Mouse (Mus musculus): ENCODE measurements at regions not wholly inside any gene's neighbourhood (a gene's known extent, or its start where the extent isn't known, plus 50 kb on each side); places are given as distances from the start of the nearest gene placed in this dataset.

GRCm38 (mm10) chr17:65105622-65106021 is 269.8 kb upstream of the 4930583I09Rik start:
- no peaks in the 10 kb centered on the region for H3K4me1 ChIP-seq
- ATAC-seq (ENCODE audit: insufficient read depth, low FRiP score, low read depth) = no peak

DNA sequence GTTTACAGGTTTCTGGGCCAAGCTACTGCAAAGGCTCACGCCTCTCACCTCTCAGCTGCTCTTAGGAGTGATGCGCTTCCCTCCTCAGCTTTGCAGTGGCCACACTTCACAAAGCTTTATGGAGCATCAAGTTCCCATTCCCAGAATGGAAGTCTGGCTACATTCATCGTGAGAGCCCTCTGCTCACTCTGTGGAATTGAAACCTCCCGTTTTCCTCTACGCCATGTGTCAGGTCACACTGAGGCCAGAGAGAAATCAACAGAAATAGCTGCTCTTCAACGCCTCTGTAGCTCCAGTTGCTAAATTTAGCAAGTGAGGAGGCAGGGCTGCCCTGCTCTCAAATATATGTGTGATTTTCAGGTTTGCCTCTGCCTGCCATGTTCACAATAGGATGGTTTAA is 265.3 kb upstream of the 4930583I09Rik start:
- Histone ChIP-seq H3K9me3 (no peaks in the 10 kb centered on the region), H3K4me1 (no peaks in the 10 kb centered on the region), H3K27me3 (replicated peaks) (no peaks in the 10 kb centered on the region), H3K36me3 (no peaks in the 10 kb centered on the region), H3K9ac (no peak overlapping the region), H3K4me2 (no peak overlapping the region), H3K4me3 (replicated peaks) (no peak overlapping the region), H3K27ac (no peak overlapping the region)
- 54% methylated on average over 6 of the region's 6 CpGs for WGBS
- ATAC-seq (ENCODE audit: insufficient read depth, low FRiP score, low read depth) = no peak

More at GRCm38 (mm10) chr17:65105622-65106021, 269.8 kb upstream of the 4930583I09Rik start:
- no peak overlapping the region for H3K9ac ChIP-seq
- no peaks in the 10 kb centered on the region for H3K36me3 ChIP-seq
- no peaks in the 10 kb centered on the region for H3K9me3 ChIP-seq
- H3K27me3 ChIP-seq (replicated peaks) = no peaks in the 10 kb centered on the region
- H3K27ac ChIP-seq = no peak overlapping the region
- WGBS = 90% methylated on average over 2 of the region's 2 CpGs
- H3K4me2 ChIP-seq = no peak overlapping the region
- no peak overlapping the region for H3K4me3 ChIP-seq (replicated peaks)

DNA sequence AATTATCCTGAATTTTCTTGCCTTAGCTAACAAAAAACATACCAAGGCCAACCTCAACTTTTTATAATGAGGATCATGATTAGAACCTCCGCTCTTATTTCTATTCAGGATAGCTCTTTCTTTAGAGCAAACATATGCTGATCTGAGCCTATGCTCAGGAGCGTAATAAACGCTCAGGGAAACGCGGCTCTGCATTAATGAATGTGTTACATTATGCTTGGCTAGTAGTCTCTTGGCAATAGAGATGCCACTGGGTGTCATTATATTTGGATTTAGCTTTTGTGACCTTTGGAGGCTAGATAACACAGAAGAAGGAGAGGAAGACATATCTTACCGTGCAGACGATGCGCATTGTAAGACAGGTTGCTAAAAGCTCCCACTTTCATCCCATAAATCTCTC is 246.4 kb upstream of the 4930583I09Rik start:
- 86% methylated on average over 8 of the region's 8 CpGs for WGBS
- H3K27me3 ChIP-seq (replicated peaks) = no peaks in the 10 kb centered on the region

GRCm38 (mm10) chr17:65081779-65082086 is 245.9 kb upstream of the 4930583I09Rik start:
- no peak overlapping the region for H3K4me3 ChIP-seq (replicated peaks)
- no peak overlapping the region for H3K27ac ChIP-seq
- no peaks in the 10 kb centered on the region for H3K27me3 ChIP-seq (replicated peaks)
- 86% methylated on average over 2 of the region's 2 CpGs for WGBS
- H3K36me3 ChIP-seq = no peaks in the 10 kb centered on the region
- H3K4me1 ChIP-seq = no peaks in the 10 kb centered on the region
- no peak for ATAC-seq (ENCODE audit: insufficient read depth, low FRiP score, low read depth)
- H3K9ac ChIP-seq = no peak overlapping the region
- H3K4me2 ChIP-seq = no peak overlapping the region
- H3K9me3 ChIP-seq = no peaks in the 10 kb centered on the region

More for the DNA sequence above, 246.4 kb upstream of the 4930583I09Rik start:
- Histone ChIP-seq H3K27ac (no peak overlapping the region), H3K4me3 (replicated peaks) (no peak overlapping the region), H3K4me2 (no peak overlapping the region), H3K9me3 (no peaks in the 10 kb centered on the region), H3K4me1 (no peaks in the 10 kb centered on the region), H3K9ac (no peak overlapping the region), H3K36me3 (no peaks in the 10 kb centered on the region)
- no peak for ATAC-seq (ENCODE audit: insufficient read depth, low FRiP score, low read depth)

DNA sequence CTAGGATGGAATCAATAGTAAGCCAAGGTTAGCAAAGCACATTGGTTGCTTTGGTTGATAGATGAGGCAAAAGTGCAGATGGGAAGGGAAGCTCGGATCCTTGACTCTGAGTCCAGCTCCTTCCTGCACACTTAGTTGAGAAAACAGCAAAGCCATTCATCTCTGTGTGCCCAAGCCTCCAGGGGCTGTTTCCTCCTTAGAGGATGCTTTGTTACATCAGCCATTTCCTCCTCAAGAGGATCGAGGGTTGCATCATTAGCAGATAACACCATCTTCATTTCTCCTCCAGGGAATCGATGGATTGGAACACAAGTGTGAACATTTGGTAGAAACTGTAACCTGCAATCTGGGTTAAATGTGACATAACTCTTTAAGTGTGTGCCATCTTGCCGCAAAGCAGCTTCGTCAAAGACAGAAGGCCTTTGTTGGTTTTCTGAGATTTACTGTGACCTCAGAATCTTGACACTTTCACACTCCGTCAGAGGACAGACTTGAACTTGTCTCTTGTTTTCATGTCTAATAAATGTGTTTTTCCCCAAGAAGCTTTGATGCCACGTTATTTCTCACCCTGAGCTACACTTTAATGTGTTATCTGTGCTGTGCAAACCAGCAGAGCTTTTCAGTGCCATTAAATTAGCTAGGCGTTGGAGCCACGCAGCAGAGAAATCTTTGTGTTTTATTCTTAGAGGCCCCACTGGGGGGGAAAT is 245.4 kb upstream of the 4930583I09Rik start:
- Histone ChIP-seq H3K27me3 (replicated peaks) (no peaks in the 10 kb centered on the region), H3K4me2 (no peak overlapping the region), H3K27ac (no peak overlapping the region), H3K4me1 (no peaks in the 10 kb centered on the region), H3K9me3 (no peaks in the 10 kb centered on the region), H3K4me3 (replicated peaks) (no peak overlapping the region), H3K36me3 (no peaks in the 10 kb centered on the region), H3K9ac (no peak overlapping the region)
- ATAC-seq (ENCODE audit: insufficient read depth, low FRiP score, low read depth) = no peak
- WGBS = 68% methylated on average over 9 of the region's 9 CpGs

DNA sequence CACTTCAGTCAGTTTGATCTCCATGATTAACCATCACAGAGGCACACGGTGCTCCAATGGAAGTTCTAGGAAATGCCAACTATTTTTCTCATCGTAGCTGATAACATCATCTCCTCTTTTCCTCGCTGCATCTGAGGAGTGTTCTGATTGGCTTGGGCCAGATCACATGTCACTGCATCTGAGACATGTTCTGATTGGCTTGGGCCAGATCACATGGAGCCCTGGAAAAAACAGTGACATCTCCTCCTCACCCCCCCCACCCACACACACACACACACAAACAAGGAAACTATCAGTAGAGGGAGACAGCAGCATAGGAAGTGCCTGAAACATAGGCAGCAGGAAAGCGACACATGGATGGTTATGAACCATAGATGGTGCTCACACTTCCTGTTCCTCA is 239.0 kb upstream of the 4930583I09Rik start:
- Histone ChIP-seq H3K4me1 (no peaks in the 10 kb centered on the region), H3K9ac (no peak overlapping the region), H3K9me3 (no peaks in the 10 kb centered on the region), H3K27me3 (replicated peaks) (no peaks in the 10 kb centered on the region), H3K27ac (no peak overlapping the region), H3K36me3 (no peaks in the 10 kb centered on the region), H3K4me2 (no peak overlapping the region), H3K4me3 (replicated peaks) (no peak overlapping the region)
- ATAC-seq (ENCODE audit: insufficient read depth, low FRiP score, low read depth) = no peak
- 88% methylated on average over 4 of the region's 4 CpGs for WGBS

DNA sequence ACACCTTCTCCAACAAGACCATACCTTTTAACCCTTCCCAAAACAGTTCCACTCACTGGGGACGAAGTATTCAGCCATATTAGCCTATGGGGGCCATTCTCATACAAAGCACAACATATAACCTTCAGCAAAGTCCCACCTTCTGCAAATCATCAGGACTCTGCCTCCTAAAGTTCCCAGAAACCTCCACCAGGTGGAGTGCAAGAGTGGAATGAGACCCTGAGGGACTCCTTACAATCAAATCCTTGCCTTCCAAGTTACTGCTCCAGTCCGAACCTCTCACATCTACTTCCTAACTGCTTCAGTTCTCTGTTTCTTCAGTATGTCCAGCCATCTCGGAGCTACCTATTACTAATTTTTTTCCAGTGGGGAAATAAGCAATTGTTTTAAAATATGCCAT is 235.2 kb upstream of the 4930583I09Rik start:
- Histone ChIP-seq H3K36me3 (no peaks in the 10 kb centered on the region), H3K27me3 (replicated peaks) (no peaks in the 10 kb centered on the region), H3K27ac (no peak overlapping the region), H3K4me1 (no peaks in the 10 kb centered on the region), H3K9ac (no peak overlapping the region), H3K9me3 (no peaks in the 10 kb centered on the region), H3K4me3 (replicated peaks) (no peak overlapping the region), H3K4me2 (no peak overlapping the region)
- no peak for ATAC-seq (ENCODE audit: insufficient read depth, low FRiP score, low read depth)
- WGBS = 53% methylated on average over 3 of the region's 3 CpGs

GRCm38 (mm10) chr17:65066135-65066534 is 230.3 kb upstream of the 4930583I09Rik start:
- no peaks in the 10 kb centered on the region for H3K9me3 ChIP-seq
- H3K36me3 ChIP-seq = no peaks in the 10 kb centered on the region
- H3K4me1 ChIP-seq = no peaks in the 10 kb centered on the region
- no peak for ATAC-seq (ENCODE audit: insufficient read depth, low FRiP score, low read depth)
- H3K4me2 ChIP-seq = no peak overlapping the region
- no peak overlapping the region for H3K9ac ChIP-seq
- no peaks in the 10 kb centered on the region for H3K27me3 ChIP-seq (replicated peaks)
- 79% methylated on average over 3 of the region's 3 CpGs for WGBS
- H3K27ac ChIP-seq = no peak overlapping the region
- no peak overlapping the region for H3K4me3 ChIP-seq (replicated peaks)

DNA sequence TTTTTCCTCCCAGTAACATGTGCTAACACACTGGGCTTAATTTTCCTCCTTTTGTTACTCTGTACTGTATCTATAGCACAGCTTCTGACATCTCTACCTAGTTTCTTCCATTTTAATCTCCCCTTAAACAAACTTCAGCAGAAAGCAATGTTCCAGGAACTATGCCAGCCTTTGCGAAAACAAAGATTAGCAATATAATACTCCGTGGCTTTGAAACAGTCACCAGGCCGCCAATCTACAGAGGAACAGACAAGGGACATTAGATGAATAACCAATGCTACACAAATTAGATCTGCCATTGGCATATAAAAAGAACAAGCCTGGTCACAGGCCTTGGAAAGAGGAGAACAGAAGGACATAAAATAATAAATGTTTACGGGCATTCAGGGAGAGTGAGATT is 220.2 kb upstream of the 4930583I09Rik start:
- no peak for ATAC-seq (ENCODE audit: insufficient read depth, low FRiP score, low read depth)
- H3K36me3 ChIP-seq = no peaks in the 10 kb centered on the region
- no peak overlapping the region for H3K4me3 ChIP-seq (replicated peaks)
- H3K9ac ChIP-seq = no peak overlapping the region
- H3K27me3 ChIP-seq (replicated peaks) = no peaks in the 10 kb centered on the region
- 66% methylated on average over 4 of the region's 4 CpGs for WGBS
- no peak overlapping the region for H3K27ac ChIP-seq
- H3K9me3 ChIP-seq = no peaks in the 10 kb centered on the region
- H3K4me1 ChIP-seq = no peaks in the 10 kb centered on the region
- H3K4me2 ChIP-seq = no peak overlapping the region

GRCm38 (mm10) chr17:65049860-65050482 is 214.1 kb upstream of the 4930583I09Rik start:
- H3K9me3 ChIP-seq = no peaks in the 10 kb centered on the region
- WGBS = 63% methylated on average over 7 of the region's 7 CpGs
- ATAC-seq (ENCODE audit: insufficient read depth, low FRiP score, low read depth) = no peak
- no peaks in the 10 kb centered on the region for H3K27me3 ChIP-seq (replicated peaks)
- H3K36me3 ChIP-seq = no peaks in the 10 kb centered on the region
- no peaks in the 10 kb centered on the region for H3K4me1 ChIP-seq
- H3K4me2 ChIP-seq = no peak overlapping the region
- no peak overlapping the region for H3K9ac ChIP-seq
- H3K27ac ChIP-seq = no peak overlapping the region
- H3K4me3 ChIP-seq (replicated peaks) = no peak overlapping the region

- WGBS = 77% methylated on average over 5 of the region's 5 CpGs
- Histone ChIP-seq H3K4me1 (no peaks in the 10 kb centered on the region), H3K27ac (no peak overlapping the region), H3K9ac (no peak overlapping the region), H3K4me2 (no peak overlapping the region), H3K36me3 (no peaks in the 10 kb centered on the region), H3K9me3 (no peaks in the 10 kb centered on the region), H3K27me3 (replicated peaks) (no peaks in the 10 kb centered on the region), H3K4me3 (replicated peaks) (no peak overlapping the region)
- no peak for ATAC-seq (ENCODE audit: insufficient read depth, low FRiP score, low read depth)
These were observed 179.9 kb upstream of the 4930583I09Rik start for GRCm38 (mm10) chr17:65015731-65016130.

DNA sequence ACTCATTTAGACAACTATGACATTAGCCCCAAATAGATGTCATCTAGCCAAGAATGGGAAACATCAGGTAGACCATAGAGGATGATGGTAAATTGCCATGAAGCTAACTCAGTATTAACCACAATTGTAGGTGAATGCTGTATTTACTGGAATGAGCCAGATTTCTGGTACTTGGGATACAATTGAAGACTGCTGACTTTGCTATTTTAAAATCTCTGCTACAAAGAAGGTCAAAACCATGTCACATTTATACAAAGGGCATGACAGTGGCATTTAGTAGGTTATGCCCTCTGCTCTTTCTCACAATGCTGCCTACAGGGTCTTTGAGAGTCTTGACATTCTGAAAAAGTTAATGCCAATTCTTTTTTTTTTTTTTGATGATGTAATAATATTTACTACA is 178.8 kb upstream of the 4930583I09Rik start:
- H3K4me1 ChIP-seq = no peaks in the 10 kb centered on the region
- no peak overlapping the region for H3K4me3 ChIP-seq (replicated peaks)
- no peak overlapping the region for H3K9ac ChIP-seq
- no peak overlapping the region for H3K4me2 ChIP-seq
- H3K27me3 ChIP-seq (replicated peaks) = no peaks in the 10 kb centered on the region
- no peak for ATAC-seq (ENCODE audit: insufficient read depth, low FRiP score, low read depth)
- no peaks in the 10 kb centered on the region for H3K9me3 ChIP-seq
- H3K36me3 ChIP-seq = no peaks in the 10 kb centered on the region
- H3K27ac ChIP-seq = no peak overlapping the region
